Mouse (Mus musculus) retina, postnatal 1 day (tissue): ENCODE results near the gene Upb1.
"Not testable (repeated sequence)": the region's sequence is repeated elsewhere in the genome, so short reads cannot be mapped to it uniquely, and the experiment has no call there.

Experiments used
- DNase-seq: peaks from one replicate; pipeline ENCODE4 v3.0.0-alpha.2; 2012

Gene Upb1

GRCm38 (mm10) chr10:75400958-75401357 lies at the start of gene Upb1:
Upb1 (plus strand) TSS chr10:75401115.
- no peak for DNase-seq

GRCm38 (mm10) chr10:75352541-75352940 lies 48.4 kb upstream of the Upb1 start:
- no peak for DNase-seq

- not testable (repeated sequence) for DNase-seq
These were observed 47.1 kb upstream of the Upb1 start for GRCm38 (mm10) chr10:75353838-75354241.

- DNase-seq = no peak
These were observed 45.6 kb upstream of the Upb1 start for GRCm38 (mm10) chr10:75355341-75355740.

- peak; percentile 81 for DNase-seq
These were observed 36.7 kb upstream of the Upb1 start for GRCm38 (mm10) chr10:75364214-75364690.

- DNase-seq = no peak
These were observed 36.1 kb upstream of the Upb1 start for GRCm38 (mm10) chr10:75364796-75365195.

GRCm38 (mm10) chr10:75365231-75365633 lies 35.7 kb upstream of the Upb1 start:
- DNase-seq = no peak

GRCm38 (mm10) chr10:75373655-75374351 lies 27.1 kb upstream of the Upb1 start:
- peak; percentile 12 for DNase-seq

GRCm38 (mm10) chr10:75378688-75379087 lies 22.2 kb upstream of the Upb1 start:
- no peak for DNase-seq

- no peak for DNase-seq
These were observed 10.8 kb upstream of the Upb1 start for GRCm38 (mm10) chr10:75390156-75390555.

GRCm38 (mm10) chr10:75390832-75391231 lies 10.1 kb upstream of the Upb1 start:
- DNase-seq = no peak

GRCm38 (mm10) chr10:75394796-75395195 lies 6.1 kb upstream of the Upb1 start:
- no peak for DNase-seq

GRCm38 (mm10) chr10:75396966-75397365 lies 3.9 kb upstream of the Upb1 start:
- DNase-seq = peak; percentile 36

GRCm38 (mm10) chr10:75405916-75406315 lies 5.0 kb downstream of the Upb1 start:
- no peak for DNase-seq

- no peak for DNase-seq
These were observed 5.8 kb downstream of the Upb1 start for GRCm38 (mm10) chr10:75406755-75407154.

- no peak for DNase-seq
These were observed 6.8 kb downstream of the Upb1 start for GRCm38 (mm10) chr10:75407741-75408140.

GRCm38 (mm10) chr10:75411343-75412113 lies 10.6 kb downstream of the Upb1 start:
- DNase-seq = not testable (repeated sequence)

GRCm38 (mm10) chr10:75412114-75413103 lies 11.5 kb downstream of the Upb1 start:
- DNase-seq = no peak

GRCm38 (mm10) chr10:75414925-75415324 lies 14.0 kb downstream of the Upb1 start:
- DNase-seq = no peak

- no peak for DNase-seq
These were observed 16.6 kb downstream of the Upb1 start for GRCm38 (mm10) chr10:75417363-75418042.

GRCm38 (mm10) chr10:75418747-75419146 lies 17.8 kb downstream of the Upb1 start:
- DNase-seq = no peak

GRCm38 (mm10) chr10:75424498-75424901 lies 23.6 kb downstream of the Upb1 start:
- DNase-seq = no peak
